Mouse (Mus musculus): Measurements from ENCODE around the gene Gm20388.

GRCm38 (mm10) chr8:119939336-119939735 lies 28.7 kb downstream of the Gm20388 start:
- TF ChIP-seq CTCF (IDR thresholded peaks at IDR 0.05; ENCODE audit: low read depth) (no peak), EP300 (optimal IDR thresholded peaks at IDR 0.05) (no peak)
